Mouse (Mus musculus) monocyte, adult 5-6 weeks (primary cell): ENCODE measurements around the gene Gm765. TPM values are rescaled to one million over a fixed set of nuclear protein-coding genes. Genes with fewer than 3 reads are reported as not detected.

Experiments used
- ATAC-seq: fragments of 153-309, 156-312 bp; replicated peaks from 2 replicates; pipeline ENCODE4 v1.8.0; 2017; ENCODE audit warnings: mild to moderate bottlenecking; ENCODE audit not compliant: low TSS enrichment, insufficient number of reproducible peaks, severe bottlenecking, poor library complexity, low FRiP score
- total RNA-seq: library from RNA; stranded (forward); fragments of 200-1000, 200-491, 200-594 nt; gene quantifications from 3 replicates; pipeline ENCODE4 v1.2.3, GENCODE M21; 2017

Gene Gm765
- not detected in 3 replicates for total RNA-seq

DNA sequence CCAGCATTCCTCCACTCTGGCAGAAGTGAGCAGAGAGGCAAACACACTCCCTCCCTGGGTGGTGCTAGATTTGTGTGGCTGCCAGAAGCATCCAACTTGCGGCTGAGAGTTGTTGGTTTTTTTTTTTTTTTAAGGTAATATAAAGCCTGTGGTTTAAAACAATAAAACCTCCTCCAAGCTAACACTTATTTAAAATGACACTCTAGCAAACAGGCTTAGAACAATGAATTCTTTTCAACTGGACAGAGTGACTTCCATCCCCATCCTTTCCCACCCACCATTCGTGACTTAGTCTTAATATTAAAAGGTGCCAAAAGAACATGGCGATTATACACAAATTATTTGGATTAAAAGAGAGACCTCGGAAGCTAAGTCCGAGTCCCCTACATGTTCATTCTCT lies at the start of gene Gm765:
TSS of gene Gm765 (minus strand) at position 101 of the 400 bp plus-strand sequence.
- no peak for ATAC-seq

DNA sequence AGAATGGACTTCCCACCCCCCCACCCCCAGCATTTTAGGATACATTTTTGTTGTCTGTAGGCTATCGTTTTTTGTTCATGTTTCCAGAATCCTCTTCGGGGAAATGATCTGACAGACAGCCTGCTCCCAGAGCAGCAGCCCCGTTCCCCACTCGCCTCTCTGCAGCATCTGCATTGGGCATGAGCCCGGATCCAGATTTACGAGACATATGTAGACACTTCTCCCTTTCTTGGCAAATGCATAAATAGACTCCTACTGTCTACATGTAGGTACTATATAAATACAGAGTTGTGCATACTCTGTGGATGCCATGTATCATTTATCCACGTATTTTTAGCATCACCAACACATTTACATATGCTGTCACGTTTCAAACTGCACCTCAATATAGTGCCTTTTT lies 42.9 kb upstream of the Gm765 start:
- no peak for ATAC-seq

- no peak for ATAC-seq
These were observed 41.9 kb upstream of the Gm765 start for GRCm38 (mm10) chr6:98384431-98384830.

DNA sequence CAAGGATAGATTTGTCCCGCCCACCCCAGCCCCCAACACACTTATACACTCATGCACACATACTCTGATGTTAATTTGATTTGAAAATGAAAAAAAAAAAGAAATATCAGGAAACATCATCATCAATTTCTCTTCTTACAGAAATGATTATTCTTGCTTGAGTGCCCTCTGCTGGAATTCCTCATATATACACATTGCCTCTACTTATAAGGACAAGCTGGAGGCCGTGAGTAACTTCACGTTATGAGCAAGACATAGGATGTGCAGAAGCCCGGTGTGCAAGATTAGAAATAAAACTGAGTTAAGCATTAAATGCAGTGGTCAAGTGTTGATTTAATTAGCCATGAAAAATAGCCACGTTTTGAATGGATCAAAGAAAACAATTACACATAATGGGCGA lies 40.9 kb upstream of the Gm765 start:
- no peak for ATAC-seq

- ATAC-seq: no peak
These were observed 23.6 kb upstream of the Gm765 start for GRCm38 (mm10) chr6:98366199-98366598.

GRCm38 (mm10) chr6:98355271-98355670 lies 12.7 kb upstream of the Gm765 start:
- ATAC-seq: no peak

- no peak for ATAC-seq
These were observed 10.7 kb upstream of the Gm765 start for GRCm38 (mm10) chr6:98353285-98353684.

DNA sequence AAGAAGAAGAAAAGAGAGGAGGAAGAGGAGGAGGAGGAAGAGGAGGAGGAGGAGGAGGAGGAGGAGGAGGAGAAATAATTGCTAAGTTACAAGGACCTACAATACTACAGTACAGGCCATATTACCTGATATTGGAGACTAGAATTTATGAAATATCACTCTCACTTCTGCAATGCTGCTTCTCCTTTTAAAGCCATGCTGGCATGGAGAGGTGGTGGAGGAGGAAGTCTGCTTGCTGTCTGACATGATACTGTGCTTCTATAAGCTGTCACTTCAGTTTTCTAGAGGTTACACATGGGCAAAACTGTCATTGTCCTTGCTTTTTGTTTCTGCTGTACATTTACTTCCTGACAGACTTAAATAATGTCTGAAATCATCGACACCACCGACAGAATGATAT lies 9.8 kb downstream of the Gm765 start:
- ATAC-seq: peak; percentile 53; the same call in 1 of the 2 replicates

DNA sequence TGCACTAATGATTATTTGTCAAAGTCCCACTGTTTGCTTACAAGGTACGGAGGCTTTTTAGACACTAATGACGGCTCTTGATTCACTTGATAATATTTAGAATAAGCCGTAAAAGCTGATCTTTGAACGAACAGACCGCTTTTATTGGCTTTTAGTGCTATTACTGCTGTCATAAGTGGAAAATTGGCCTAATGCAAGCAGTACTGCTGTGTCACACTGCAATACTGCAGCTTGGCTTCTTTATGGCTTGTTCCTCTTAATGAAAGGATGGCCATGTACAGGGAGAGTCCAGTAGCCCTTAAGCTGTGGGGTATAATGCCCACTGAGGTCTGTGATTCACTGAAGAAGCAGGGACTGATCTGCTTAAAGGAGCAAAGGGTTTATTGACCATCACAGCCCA lies 30.9 kb downstream of the Gm765 start:
- no peak for ATAC-seq

DNA sequence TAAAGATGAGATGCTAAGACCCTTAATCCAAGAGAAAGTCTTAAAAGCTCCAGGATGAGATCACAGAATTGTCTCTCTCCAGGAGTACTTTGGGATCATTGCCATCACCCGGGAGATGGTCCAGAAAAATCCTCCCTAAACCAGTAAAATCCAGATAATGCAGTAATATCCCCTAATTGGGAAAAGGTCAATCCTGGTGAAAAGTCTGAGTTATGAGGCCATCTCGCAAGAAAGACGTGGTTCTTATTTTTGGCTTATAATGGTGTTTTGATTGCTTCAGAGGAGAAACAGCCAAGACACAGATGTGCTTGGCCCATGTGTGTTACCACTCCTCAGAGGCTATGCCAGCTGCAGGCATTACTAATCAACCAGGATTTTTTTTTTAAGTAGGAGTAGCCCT lies 34.9 kb downstream of the Gm765 start:
- no peak for ATAC-seq

DNA sequence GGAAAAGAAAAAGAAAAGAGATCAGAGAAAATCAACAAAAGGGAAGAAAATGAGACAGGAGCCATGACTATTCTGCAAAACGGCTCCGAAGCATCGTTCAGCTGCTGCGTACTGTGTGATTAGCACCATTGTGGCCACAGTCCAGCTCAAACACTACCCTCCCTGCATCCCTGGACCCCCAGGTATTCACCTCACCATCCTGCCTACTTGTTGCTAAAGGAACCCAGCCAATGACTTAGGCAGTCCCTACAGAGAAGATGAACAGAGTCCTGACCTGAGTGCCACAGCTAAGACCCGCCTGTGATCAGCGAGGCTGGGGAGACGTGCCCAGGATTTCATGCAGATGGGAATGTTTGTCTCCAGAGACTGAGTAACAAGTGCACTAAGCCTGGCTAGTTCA lies 35.4 kb downstream of the Gm765 start:
- no peak for ATAC-seq

DNA sequence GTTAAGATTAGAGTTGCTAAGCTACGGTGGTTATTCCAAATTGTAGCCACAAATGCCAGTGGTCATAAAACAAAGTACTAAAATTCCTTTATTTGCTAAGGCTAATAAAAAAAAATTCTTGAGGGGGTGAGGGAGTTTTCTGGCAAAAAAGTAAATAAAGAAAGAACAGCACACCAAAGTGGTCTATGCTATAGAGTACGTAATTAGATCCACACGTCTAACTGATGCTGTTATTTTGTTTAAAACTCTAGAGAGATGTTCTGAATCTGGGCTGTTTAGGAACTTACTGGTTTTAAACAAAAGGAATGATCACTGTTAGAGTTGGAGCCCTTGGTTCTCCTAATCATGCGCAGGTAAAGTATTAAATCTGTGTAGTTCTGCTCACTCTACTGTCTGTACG lies 50.5 kb downstream of the Gm765 start:
- ATAC-seq: no peak

- ATAC-seq: no peak
These were observed 54.2 kb downstream of the Gm765 start for GRCm38 (mm10) chr6:98288316-98288715.

GRCm38 (mm10) chr6:98287521-98287920 lies 55.0 kb downstream of the Gm765 start:
- no peak for ATAC-seq

GRCm38 (mm10) chr6:98285190-98285589 lies 57.4 kb downstream of the Gm765 start:
- no peak for ATAC-seq

GRCm38 (mm10) chr6:98282791-98283190 lies 59.8 kb downstream of the Gm765 start:
- ATAC-seq: no peak

DNA sequence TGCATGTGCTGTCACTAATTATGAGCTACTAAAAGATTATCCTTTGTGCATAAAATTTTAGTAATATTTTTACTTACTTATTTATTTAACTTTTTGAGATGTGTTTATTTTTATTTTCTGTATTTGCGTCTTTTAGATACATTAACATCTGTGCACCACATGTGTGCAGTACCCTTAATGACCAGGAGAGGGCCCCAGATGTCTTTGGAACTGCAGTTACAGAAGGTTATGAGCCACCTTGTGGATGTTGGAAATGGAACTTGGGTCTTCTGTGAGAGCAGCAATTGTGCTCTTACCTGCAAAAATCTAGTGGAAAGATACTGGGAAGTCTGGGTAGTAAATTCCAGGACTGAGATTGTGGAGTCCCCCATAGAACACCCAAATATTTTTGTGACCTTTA lies 71.0 kb downstream of the Gm765 start:
- no peak for ATAC-seq

DNA sequence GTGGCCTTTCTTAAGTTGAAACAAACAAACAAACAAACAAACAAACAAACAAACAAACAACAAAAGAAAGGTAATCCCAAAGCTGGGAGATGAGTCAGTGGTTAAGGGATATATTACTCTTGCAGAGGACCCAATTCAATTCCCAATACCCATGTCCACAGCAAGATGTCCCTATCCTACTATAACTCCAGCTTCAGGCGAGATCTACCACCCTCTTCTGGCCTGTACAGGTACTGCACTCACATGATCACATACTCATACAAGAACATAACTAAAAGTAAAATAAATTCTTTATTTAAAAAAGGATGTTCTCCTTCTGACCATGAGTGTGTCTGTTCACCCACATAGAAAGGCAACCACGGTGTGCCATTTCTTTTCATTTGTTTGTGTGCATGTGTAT lies 79.6 kb downstream of the Gm765 start:
- no peak for ATAC-seq

DNA sequence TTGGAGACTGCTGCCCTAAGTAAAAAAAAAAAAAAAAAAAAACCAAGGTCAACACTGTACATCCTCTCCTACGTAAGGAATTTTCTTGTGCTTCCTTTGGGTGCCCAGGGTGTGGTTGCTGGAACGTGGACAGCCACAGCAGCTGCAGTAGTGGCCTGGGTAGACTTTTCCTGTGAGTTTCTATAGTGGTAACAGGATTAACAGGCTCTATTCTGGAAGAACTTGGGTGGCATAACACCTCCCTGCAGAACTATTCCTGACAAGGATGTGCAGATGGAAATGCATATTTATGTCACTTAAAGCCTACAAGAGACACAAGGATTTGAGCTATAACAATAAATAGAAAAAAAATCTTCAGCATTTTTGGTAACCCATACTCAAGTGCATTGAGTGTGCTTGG lies 83.5 kb downstream of the Gm765 start:
- ATAC-seq: no peak

DNA sequence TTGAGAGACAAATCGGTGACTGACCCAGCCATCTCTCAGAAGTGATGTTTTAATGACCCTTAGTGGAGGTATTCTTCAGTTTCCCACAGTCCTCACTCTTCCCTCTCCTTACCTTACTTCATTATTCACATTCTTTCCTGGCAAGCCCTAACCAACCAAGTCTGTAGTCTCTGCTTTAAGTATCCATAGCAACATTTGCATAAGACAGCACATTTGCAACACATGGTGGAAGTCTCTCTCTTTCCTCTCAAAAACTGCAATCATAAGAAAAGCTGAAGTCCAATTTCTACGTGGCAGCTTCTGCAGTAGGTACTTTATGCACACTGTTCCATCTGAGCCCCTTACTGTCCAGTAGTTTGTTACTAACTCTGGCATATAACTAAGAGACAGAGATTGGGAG lies 96.1 kb downstream of the Gm765 start:
- no peak for ATAC-seq

- ATAC-seq: no peak
These were observed 99.4 kb downstream of the Gm765 start for GRCm38 (mm10) chr6:98243186-98243585.
